Mouse (Mus musculus) neural tube, embryonic 10.5 days (tissue): Measurements from ENCODE around the gene Utrn.

Experiments
- DNase-seq: peaks from one replicate; pipeline ENCODE4 v3.0.0-alpha.2; 2017; ENCODE audit warnings: low spot score; ENCODE audit errors: extremely low spot score

Utrn gene

DNA sequence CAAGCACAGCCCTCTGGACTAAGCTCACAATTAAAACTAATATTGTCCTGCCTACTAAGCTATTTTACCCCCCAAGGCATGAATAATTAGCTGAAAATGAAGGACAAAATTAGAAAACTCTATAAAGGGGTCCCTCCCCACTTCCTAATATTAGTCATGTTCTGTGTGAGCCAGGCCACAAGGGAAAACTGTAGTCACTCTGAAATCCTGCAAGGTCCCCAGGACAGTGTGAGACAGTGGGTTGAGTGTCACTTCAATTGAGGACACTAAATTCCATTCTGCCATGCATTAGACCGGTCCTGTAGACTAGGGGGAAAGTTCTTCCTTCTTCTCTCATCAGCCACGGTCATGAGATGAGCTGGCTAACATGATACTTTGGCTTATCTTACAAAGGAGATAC lies 69.7 kb downstream of the Utrn start:
- no peak for DNase-seq

DNA sequence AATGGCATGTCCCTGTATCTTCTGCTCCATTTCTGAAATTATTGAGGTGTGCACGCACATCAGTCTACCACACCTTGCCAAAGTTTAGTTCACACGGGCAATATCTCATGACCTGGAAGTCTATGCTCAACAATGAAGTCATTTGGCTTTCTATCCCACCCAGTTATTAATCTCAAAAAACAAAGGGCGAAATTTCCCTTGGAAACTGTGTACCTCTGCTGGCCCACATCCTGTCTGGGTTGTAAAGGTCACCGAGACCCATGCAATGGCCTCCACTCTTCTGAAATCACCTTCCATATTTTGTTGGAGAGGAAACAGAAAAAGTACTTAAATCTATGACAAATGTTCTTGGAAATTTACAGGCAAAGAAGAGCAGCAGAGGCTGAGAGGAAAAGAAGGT lies 70.9 kb downstream of the Utrn start:
- DNase-seq, result no peak

DNA sequence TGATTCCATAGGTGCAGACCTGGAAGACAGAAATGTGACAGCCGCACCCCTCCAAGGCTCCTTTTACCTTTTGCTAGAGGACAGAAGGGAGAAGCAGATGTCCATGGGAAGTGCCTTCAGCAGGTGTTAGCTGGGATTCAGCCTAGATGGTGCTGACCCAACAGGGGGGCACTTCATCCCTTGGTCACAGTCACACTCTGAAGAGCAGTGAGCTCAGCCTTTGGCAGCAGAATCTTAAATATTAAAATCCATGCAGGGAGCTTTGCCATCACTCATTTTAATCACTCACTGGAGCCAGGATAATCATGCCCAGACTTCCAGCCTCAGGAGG lies 72.7 kb downstream of the Utrn start:
- no peak for DNase-seq

DNA sequence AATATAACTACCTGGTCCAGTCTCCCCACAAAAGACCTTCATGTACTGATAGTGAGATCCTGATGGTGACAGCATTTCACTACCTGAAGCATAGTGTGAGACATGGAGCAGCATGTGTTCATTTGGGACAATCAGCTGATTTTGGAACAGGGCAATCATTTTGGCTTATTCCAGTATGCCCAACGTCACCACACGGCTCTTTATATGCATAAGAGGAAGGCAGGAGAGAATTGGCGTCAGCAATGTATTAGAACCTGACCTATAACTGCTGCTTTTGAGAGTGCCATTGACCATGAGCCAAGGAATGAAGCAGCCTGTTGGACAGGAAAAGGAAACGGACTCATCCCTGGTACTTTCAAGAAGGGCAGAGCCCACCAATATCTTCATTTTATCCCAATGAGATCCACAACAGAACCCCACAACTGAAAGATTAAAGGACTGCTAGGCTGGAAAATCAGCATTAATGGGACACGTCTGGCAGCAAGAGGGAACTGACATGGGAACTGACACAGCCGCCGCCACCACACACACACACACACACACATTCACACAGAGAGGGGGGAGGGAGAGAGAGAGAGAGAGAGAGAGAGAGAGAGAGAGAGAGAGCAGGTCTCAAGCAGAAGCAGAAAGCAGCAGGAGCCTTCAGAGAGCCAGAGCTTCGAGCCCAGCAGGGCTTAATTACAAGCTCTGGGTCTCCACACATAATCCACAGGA lies 73.2 kb downstream of the Utrn start:
- DNase-seq, result no peak

DNA sequence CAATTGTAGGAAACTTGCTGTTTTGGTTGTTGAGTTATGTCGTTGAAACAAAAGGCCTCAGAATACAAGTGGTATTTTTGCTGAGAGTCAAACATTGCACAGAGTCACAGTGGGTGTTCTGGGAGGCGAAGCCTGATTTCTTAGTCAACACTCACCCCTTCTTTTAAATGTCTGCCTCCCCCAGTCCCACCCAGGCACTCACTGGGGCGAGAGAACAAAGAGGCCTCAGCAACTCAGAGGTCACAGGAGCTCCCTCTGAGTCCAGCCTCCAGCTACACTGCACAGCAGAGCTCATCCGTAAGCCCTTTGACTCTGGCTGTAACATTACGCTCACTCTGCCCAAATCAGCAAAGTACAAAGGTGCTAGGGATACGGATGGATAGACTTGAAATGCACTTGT lies 77.1 kb downstream of the Utrn start:
- DNase-seq, result peak; percentile 46

DNA sequence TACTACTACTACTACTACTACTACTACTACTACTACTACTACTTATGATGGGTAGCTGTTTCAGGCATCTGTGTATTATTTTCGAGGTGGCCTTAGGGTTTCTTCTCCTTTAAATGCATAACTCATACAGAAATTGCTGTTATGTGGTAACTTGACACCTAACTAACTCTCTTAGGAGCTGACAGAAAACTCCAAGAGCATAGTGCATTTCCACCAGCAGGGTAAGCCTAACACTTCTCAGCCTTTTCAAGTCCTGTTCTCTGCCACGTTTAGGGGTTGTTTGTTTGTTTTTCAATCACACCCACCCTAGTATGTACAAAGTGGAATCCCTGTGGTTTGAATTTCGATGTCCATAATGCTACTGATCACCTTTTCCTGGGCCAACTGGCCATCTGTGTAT lies 78.3 kb downstream of the Utrn start:
- DNase-seq, result no peak

DNA sequence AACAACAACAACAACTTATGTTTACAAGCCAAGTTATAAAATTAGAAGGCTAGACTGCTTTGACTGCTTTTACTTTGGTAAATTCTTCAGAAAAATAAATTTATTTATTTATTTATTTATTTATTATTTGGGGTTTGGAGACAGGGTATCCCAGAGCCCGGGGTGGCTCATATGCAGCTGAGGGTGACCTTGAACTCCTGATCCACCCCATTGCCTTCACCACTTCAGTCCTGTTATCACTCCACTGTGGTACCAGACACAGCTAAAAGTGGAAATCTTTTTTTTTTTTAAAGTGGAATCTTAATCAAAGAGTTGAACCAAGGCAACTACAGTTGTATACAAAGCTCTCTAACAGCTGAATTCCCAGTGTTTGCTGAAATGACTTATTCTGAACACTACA lies 80.6 kb downstream of the Utrn start:
- no peak for DNase-seq

DNA sequence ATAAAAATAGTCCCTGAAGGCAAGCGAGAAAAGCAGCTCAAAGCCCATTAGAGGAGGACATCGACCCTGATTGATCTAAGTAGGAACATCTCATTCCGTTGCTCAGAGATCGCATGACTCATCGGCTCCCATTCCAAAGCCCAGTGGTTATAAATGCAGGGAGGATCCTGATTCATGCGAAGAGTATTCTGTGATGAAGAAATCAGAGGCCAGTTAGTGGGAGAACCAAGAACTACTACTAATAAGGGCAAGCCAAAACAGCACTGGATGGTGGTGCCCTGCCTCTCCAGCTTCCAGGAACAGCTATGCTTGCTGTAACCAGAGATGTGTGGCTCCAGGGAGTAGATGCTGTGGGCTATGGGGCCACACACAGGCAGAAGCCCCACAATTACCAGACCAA lies 81.2 kb downstream of the Utrn start:
- no peak for DNase-seq

DNA sequence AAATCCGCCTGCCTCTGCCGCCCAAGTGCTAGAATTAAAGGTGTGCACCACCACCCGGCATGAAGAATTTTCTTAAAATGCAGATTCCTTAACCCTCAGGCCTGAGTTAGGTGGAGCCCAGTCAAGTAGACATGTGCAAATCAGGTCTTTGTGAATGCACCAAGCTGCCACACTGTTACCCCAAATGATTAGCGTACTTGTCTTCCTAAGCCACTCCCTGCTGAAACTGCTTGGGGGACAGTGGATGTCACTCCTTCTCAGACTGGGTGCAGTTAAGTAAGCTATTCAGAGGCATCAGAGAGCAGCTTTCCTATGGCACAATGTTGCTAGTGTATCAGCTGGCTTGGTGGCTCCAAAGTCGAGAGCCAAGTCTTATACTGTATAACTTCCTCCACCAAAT lies 83.9 kb downstream of the Utrn start:
- DNase-seq, result no peak

DNA sequence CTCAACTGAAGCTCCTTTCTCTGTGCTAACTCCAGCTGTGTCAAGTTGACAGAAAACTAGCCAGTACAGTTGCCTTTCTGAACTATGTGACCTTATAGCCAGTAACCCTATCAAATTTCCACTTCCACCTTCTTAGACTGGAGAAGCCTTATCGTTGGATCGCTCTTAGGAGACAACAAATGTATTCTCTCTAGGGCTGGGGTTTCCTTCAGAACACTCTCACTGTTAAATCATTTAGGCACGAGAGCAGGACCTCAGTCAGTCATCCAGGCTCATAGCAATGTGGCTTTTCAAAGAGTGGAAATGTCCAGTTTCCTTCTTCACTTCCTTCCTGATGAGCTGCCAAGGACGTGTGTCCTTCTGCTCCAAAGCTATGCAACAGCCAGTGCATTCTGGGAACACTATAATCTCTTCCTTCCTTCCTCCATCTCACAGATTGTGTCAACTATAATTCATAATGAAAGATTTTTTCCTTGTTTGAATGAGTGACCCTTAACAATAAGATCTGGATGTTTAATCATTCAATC lies 87.7 kb downstream of the Utrn start:
- DNase-seq, result no peak

DNA sequence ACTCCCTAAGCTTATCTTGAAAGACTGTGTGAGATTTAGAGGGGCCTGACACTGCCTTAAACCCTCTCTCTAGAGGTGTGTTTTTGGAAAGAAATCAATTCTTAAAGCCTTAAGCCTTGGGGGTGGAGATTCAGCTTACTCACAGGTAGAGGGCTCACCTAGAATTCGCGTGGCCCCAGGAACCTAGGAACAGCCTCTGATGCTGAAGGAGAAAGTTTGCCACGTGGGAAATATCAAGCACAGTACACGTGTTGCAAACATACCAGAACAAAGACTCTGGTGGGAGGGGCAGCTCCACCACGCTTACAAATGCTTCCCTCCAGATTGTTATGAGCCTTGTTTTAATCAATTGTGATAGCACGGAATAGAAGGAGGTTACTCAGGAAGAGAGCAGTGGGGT lies 96.0 kb downstream of the Utrn start:
- DNase-seq, result no peak

DNA sequence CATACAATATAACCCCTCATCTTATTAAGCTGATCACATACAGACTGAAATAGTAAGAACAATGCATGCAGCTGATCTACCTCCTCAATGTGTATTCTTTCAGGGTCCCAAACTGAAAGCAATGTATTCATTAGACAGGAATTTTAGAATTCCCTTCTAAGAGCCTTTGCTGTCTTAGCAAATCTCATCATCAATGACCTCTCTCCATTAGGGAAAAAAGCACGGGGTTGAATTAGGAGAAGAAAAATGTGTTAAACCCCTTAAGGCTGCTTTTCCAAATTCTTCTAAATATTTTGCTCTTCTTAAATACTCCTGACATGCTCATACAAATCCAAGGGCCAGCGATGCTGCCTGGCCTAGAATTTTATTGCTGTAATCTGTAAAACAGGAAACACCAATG lies 97.7 kb downstream of the Utrn start:
- no peak for DNase-seq

DNA sequence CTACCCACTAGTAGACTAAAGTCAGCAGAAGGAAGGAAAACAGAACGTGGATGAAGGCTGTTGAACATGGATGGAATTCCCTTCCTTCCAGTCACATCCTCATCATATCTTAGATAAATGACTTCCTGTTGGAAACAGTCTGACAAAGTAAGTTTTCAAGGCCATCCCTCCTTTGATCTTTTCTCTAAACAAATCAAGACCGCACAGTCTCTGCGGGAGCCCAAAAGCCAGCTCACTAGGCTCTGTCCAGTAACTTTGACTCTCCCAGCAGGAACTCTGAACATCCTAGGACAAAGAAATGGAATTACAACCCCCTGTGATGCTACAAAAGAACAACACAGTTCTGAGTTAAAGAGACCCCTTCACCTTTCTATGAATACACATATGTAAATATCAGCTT lies 106.5 kb downstream of the Utrn start:
- no peak for DNase-seq

DNA sequence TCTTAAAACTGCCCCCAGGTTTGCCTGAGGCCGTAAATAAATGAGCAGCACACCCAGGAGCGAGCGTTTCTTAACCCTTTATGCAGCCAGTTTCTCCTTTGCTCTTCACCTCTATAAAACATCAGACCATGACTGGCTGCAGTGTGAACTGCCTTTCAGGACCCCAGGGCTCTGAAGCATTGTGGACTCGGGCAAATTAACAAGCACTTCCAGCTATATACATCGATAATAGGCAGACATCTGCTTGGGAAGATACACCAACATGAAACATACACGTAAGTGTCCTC lies 110.5 kb downstream of the Utrn start:
- no peak for DNase-seq

DNA sequence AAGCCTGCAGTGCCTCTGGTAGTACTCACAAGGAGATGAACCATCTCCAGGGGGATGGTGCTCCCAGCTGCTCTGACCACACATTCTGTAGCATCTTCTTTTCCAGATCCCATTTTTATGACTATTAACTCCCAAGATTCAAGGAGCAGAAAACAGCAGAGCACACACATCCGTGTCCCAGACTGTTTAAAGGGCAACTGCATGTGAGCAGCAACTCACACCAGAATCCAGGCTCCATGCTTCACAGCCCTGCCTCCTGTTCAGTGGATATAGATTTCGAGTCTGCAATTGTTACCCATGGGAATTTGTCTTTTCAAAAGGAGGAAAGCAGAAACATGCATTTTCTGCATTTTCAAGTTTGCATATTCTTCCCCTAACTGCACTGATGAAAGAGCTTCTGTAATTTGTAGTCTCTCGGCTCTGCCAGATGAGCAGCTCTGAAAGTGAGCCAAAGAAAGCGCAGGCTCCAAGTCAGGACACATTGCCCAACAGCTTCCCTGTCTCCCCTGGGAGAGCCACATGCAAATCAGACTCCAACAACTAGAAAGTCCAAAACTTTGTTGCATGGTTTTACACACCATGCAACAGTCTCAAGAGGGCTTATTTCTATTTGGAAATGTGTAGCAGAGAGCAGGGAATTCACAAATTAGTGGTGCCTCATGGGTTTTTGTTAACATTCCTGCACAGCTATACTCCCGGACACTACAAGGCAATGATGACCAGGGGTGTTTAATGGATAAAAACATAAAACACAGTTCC lies 111.0 kb downstream of the Utrn start:
- DNase-seq, result no peak

DNA sequence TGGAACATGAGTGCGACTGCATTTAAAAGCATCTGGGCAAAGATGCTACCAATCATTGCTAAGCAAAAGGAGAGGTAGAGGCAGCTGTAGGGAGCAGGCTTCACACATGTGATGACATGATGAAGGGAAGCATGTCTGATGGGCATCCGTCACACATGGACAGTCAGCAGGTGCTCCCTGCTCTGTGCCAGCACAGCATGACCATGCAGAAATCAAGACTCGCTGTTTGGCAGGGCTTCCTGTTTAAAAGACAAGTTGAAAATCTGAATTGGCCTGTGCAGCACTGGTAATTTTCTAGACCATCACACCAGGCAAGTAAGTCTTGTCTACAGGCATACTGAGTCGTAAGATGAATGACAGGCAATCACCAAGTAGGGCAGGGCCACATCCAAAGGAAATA lies 112.5 kb downstream of the Utrn start:
- DNase-seq, result no peak

DNA sequence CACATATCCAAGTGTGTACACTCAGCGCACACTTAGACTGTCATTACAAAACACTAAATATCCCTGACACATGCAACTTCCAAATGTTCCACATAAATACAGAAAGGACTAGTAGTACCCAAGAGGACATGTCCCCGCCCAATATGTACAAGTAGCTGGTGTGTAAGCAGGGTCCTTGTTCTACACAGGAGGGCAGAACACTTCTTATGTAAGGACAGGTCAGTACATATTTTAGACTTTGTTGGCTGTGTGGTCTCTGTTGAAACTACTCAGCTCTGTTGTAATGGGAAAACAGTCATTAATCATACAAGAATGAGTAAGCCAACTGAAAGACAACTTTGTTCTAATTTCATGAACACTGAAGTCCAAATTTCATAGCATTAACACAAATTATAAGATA lies 114.3 kb downstream of the Utrn start:
- no peak for DNase-seq

DNA sequence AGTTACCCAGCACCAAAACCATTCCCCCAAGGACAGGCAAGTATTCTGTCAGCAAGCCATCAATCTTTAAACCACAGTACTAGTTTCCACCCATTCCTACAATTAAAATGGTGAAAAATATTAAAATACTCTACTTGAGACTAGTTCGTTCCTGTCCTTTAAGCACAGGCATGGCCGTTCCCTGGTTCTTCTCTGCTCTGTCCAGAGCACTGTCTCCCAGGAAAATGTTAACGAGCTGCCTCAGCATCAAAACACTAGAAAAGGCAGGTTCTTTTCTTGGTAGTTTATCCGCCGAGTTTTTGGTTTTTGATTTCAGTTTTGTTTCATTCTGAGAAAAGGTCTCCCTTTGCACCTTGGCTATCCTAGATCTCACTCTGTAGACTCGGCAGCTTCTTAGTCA lies 115.0 kb downstream of the Utrn start:
- DNase-seq, result no peak

DNA sequence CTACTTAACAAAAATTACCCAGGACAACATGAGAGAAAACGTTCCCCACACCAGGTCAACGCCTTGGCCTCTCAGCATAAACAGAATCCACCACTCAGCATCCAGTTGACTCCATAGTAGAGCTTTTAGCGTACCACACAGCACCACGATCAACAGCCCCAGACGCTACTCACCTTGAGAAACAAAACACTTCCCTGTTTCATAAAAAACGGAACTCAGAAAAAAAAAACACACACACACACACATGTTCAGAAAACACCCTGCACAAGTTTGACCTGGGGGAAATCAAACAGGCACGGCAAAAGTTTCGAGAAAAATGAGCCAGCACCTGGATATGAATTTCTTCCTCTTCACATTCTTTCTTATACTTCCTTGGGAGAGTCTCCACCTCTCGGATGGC lies 125.4 kb downstream of the Utrn start:
- no peak for DNase-seq

DNA sequence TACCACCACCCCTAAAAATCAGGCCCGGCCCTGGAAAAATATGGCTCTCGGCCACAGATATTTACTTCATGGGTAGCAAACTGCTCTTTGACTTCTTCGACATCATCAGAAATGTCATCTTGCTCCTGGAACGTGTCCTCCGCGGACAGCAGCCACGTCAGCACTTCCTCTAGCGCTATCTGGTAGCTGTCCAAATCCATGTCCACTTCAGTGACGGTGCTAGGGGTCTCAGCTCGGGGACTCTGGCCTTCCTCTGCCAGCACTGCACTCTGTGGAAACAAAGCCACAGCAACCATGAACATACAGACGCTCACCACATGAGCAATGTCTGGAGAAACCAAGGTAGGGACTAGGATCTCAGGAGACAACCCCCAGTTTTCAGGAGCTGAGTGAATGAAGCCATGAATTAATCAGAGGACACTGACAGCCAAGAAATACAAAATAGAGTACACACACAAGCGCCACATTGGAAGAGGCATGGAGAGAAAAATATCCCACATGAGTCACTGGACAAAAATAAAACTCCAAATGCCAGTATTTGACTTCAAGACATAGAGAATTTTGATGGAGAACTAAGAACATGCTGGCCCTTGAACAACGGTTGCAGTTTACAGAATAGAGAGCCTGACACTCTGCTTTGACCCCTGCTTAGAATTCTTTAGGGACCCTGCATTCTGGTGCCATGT lies 129.7 kb downstream of the Utrn start:
- no peak for DNase-seq

DNA sequence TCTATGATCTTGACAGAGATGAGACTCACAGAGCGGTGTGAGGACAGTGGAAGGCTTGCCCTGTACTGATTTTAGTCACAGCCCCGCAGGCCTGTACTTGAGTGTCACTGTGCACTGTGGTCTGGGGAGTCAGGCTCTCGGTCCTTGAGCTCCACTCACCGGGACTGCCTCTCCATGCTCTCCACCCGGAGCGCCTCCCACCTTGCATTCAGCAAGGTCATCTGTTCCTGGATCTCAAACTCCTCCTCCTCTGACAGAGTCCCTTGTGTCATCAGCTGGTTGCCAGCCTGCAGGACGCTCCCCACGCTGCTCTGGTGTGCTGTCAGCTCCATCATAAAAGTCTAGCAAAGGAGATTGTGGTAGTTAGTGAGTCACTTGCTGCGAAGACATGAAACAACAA lies 131.2 kb downstream of the Utrn start:
- DNase-seq, result no peak

DNA sequence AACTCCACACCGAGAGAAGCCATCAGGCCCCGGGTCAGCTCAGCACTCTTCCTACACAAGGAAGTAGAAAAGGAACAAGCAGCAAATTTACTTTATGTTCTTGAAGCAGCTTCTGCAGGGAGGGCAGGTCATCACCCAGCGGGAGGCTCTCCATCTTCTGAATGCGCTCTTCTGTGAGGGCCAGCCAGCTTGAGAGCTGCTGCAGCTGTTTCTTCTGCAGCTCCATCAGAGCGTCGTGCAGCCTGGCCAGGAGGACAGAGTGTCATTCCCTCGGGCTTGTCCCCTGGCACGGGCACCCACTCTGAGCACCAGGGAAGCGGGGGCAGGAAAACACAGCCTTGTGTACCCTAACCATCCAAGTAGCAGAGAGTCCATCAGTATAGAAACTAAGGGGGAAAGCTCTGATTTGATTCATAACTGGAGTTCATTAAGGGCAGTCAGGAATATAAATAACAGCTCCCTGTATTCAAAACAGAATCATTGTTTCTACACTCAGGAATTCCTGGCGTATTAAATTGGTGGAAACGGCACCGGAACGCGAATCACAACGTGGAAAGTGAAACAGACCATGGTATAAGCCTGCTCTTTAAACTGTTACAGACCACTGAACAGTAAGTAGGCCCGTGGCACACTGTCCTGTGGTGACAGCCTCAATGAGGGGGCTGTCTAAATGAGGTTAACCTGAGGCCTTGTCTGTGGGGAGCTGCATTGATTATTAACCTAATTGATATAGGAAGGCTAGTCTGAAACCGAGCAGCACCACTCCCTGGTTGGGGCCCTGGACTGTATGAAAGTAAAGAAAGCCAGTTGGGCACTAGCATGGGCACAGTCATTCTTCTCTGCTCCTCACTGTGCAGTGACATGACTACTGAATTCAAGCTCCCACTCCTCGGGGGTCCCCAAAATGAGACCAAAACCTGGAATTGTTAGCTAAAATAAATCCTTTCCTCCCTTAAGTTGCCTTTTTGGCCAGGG lies 132.0 kb downstream of the Utrn start:
- DNase-seq, result no peak
